Mouse (Mus musculus): ENCODE measurements around the gene Msl3. TPM values are rescaled to one million over a fixed set of nuclear protein-coding genes. Genes with fewer than 3 reads are reported as not detected.

Gene Msl3
- 1.1 and 11.3 TPM in 2 replicates for polyA plus RNA-seq (2012; ENCODE audit: low replicate concordance)

DNA sequence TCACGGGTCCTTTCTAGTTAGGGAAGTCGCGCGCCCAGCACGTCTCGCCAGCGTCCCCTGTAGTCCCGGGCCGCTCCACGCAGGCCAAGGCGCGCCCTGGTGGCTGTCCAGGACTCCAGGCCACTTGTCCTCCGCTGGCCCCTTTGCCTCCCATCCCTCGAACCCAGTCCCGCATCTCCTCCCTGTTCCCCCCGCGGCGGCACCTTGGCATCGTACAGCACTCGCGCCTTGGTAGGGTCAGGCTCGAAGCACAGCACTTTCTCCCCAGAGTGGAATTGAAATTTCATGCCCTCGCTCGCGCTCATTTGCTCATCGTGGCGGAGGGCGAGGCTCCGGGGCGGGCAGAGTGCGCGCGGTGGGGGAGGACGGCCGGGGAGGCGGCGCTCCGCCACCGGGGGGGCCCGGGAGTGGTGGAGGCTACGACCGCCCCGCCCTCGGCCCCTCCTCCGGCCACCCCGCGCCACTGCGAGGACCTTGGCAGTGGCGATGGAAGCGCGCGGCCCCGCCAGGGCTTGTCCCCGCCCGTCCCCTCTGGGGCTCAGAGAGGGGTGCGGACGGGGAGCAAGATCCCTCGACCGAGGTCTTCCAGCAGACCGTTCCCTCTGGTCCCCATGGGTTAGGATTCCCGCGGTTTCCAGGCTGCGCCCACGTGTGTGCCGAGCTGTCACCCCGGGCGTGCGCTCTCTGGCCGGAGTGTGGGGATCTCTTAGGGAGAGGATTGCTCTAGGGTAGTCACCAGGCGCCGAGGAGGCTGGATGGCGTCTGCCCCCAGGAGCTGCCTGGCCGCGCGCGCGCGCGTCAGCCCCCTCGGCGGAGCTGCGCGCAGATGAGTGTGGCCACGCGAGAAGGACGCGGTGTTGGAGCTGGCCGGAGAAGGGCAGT lies at the start of gene Msl3:
Gene Msl3, minus strand, starts transcription at position 374 of the 882 bp plus-strand sequence.

Other genes with a start within 250 kb of the Msl3 start
- not detected in 2 replicates for gene Frmpd4, start 96.7 kb downstream of the Msl3 start, polyA plus RNA-seq (2012; ENCODE audit: low replicate concordance)
- 3.3 and 4.0 TPM in 2 replicates for gene Arhgap6, start 121.2 kb upstream of the Msl3 start, polyA plus RNA-seq (2012; ENCODE audit: low replicate concordance)

Measured in hematopoietic multipotent progenitor cell, adult 10-12 weeks (in vitro differentiated cells).